22 mouse cellular contexts compared by ENCODE assay signal in genomic region chr7:135942826-135943225, GRCm38 (mm10).
"Had no signal": no experiment of that assay in that cellular context is flagged by ENCODE, and none has a peak within 500 bp of the region (broad histone marks: within the 10 kb centered on the region; RNA-seq: fewer than 3 reads in every experiment).

No protein-coding gene starts in this region.

- H3K9ac ChIP-seq: limb, embryonic 13.5 days; liver, embryonic 12.5 days; liver, embryonic 15.5 days; lung, embryonic 15.5 days; midbrain, embryonic 13.5 days; neural tube, embryonic 13.5 days; stomach, embryonic 15.5 days had no signal

- H3K4me1 ChIP-seq: liver, embryonic 12.5 days; liver, embryonic 15.5 days; lung, embryonic 15.5 days; megakaryocyte, embryonic 14.5 days; midbrain, embryonic 13.5 days; neural tube, embryonic 13.5 days; stomach, embryonic 15.5 days had no signal

- DNase-seq: kidney, adult 18-20 months; kidney, adult 9 months; kidney, postnatal 14 days; layer of hippocampus, adult 9-11 months; lung, adult 18-20 months; lung, postnatal 10 days; lung, postnatal 36 days; right cerebral cortex, adult 18-20 months; right cerebral cortex, postnatal 14 days; spleen, adult 18-20 months; thymus, postnatal 25 days had no signal

- H3K4me3 ChIP-seq: layer of hippocampus, adult 2 months; limb, embryonic 13.5 days; liver, embryonic 12.5 days; liver, embryonic 15.5 days; lung, embryonic 15.5 days; megakaryocyte, embryonic 14.5 days; midbrain, embryonic 10.5 days; midbrain, embryonic 13.5 days; neural tube, embryonic 13.5 days; stomach, embryonic 15.5 days had no signal

- ATAC-seq: intestine, embryonic 16.5 days; liver, embryonic 12.5 days; midbrain, embryonic 13.5 days had no signal

- H3K27ac ChIP-seq: layer of hippocampus, adult 2 months; limb, embryonic 13.5 days; liver, embryonic 12.5 days; liver, embryonic 15.5 days; lung, embryonic 15.5 days; midbrain, embryonic 10.5 days; midbrain, embryonic 13.5 days; neural tube, embryonic 13.5 days; stomach, embryonic 15.5 days had no signal

- H3K4me2 ChIP-seq: limb, embryonic 13.5 days; liver, embryonic 12.5 days; liver, embryonic 15.5 days; lung, embryonic 15.5 days; midbrain, embryonic 13.5 days; neural tube, embryonic 13.5 days; stomach, embryonic 15.5 days had no signal

- H3K9me3 ChIP-seq: limb, embryonic 13.5 days; liver, embryonic 12.5 days; liver, embryonic 15.5 days; lung, embryonic 15.5 days; megakaryocyte, embryonic 14.5 days; midbrain, embryonic 10.5 days; midbrain, embryonic 13.5 days; neural tube, embryonic 13.5 days; stomach, embryonic 15.5 days had no signal

- H3K36me3 ChIP-seq: limb, embryonic 13.5 days; liver, embryonic 12.5 days; liver, embryonic 15.5 days; lung, embryonic 15.5 days; midbrain, embryonic 10.5 days; midbrain, embryonic 13.5 days; neural tube, embryonic 13.5 days; stomach, embryonic 15.5 days had no signal

- H3K27me3 ChIP-seq: liver, embryonic 12.5 days; liver, embryonic 15.5 days; lung, embryonic 15.5 days; megakaryocyte, embryonic 14.5 days; midbrain, embryonic 13.5 days; neural tube, embryonic 13.5 days; stomach, embryonic 15.5 days had no signal
